Mouse (Mus musculus) MEL (cell line): Measurements from ENCODE around the gene Mapkap1.

Source experiments
- CTCF ChIP-seq, 3 experiments: IDR thresholded peaks in 2 of 3; conservative IDR thresholded peaks in 1 of 3; 2 replicates each; pipeline ENCODE4 v1.5.1; 2011 to 2012; ENCODE audit warnings: low read length in 3 of 3, low read depth in 2 of 3, mild to moderate bottlenecking in 2 of 3, improper control_type of control experiment in 1 of 3, inconsistent platforms in 1 of 3, mixed read lengths in 1 of 3, moderate library complexity in 1 of 3; ENCODE audit not compliant: control insufficient read depth in 1 of 3, insufficient read depth in 1 of 3, poor library complexity in 1 of 3, severe bottlenecking in 1 of 3
- ELF1 ChIP-seq: IDR thresholded peaks from 2 replicates; pipeline ENCODE4 v1.6.1; 2014; ENCODE audit warnings: low read depth, mild to moderate bottlenecking, inconsistent platforms, low read length, improper control_type of control experiment, moderate library complexity
- POLR2A ChIP-seq, 2 experiments: IDR thresholded peaks; 2 replicates each; pipeline ENCODE4 v1.6.1; 2011 to 2012; ENCODE audit warnings: low read length in 2 of 2, mild to moderate bottlenecking in 2 of 2, control low read depth in 1 of 2, improper control_type of control experiment in 1 of 2, low read depth in 1 of 2, moderate library complexity in 1 of 2; ENCODE audit not compliant: control insufficient read depth in 1 of 2, insufficient read depth in 1 of 2, poor library complexity in 1 of 2
- RCOR1 ChIP-seq: IDR thresholded peaks from 2 replicates; pipeline ENCODE4 v1.6.1; 2012; ENCODE audit warnings: low read depth, mild to moderate bottlenecking, inconsistent platforms, low read length, improper control_type of control experiment
- TAL1 ChIP-seq: IDR thresholded peaks from 2 replicates; pipeline ENCODE4 v1.6.1; 2012; ENCODE audit warnings: mild to moderate bottlenecking, inconsistent platforms, low read length, moderate library complexity, mixed read lengths
- UBTF ChIP-seq: IDR thresholded peaks from 2 replicates; pipeline ENCODE4 v1.6.1; 2012; ENCODE audit warnings: low read depth, mild to moderate bottlenecking, inconsistent platforms, low read length, improper control_type of control experiment, moderate library complexity, borderline replicate concordance; ENCODE audit not compliant: insufficient read depth
- USF2 ChIP-seq, 2 experiments: IDR thresholded peaks; 2 replicates each; pipeline ENCODE4 v1.6.1; 2011 to 2012; ENCODE audit warnings: improper control_type of control experiment in 2 of 2, low read length in 2 of 2, borderline replicate concordance in 1 of 2, inconsistent platforms in 1 of 2, low read depth in 1 of 2, mild to moderate bottlenecking in 1 of 2; ENCODE audit not compliant: insufficient read depth in 1 of 2

DNA sequence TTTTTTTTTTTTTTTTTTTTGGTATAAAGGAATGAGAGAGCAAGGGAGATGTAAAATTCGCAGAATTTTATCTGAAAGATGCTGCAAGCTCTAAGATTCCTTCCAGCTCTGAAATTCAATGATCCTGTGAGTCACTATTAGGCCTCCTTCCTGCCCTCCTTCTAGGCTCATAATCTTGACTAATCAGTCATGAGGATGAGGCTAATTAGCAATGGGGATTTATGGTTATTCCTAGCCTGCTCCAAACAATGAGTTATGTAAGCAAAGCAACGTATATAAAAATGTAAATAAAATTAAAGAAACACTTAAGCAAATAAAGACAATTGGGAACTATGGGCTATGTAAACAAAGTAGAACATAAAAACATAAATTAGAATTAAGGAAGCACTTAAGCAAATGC, 32.2 kb upstream of the Mapkap1 start:
- TF ChIP-seq CTCF (IDR thresholded peaks at IDR 0.05 in 2 of 3, conservative IDR thresholded peaks at IDR 0.05 in 1 of 3; ENCODE audit: control insufficient read depth in 1 of 3, insufficient read depth in 1 of 3, low read depth in 2 of 3, low read length in 3 of 3, poor library complexity in 1 of 3, severe bottlenecking in 1 of 3) (no peak), UBTF (no peak), RCOR1 (no peak), POLR2A (IDR thresholded peaks at IDR 0.05; ENCODE audit: control insufficient read depth in 1 of 2, insufficient read depth in 1 of 2, low read depth in 1 of 2, low read length in 2 of 2, poor library complexity in 1 of 2) (no peak), USF2 (IDR thresholded peaks at IDR 0.05; ENCODE audit: borderline replicate concordance in 1 of 2, insufficient read depth in 1 of 2, low read depth in 1 of 2, low read length in 2 of 2) (no peak), ELF1 (no peak), TAL1 (no peak)
